Mouse (Mus musculus) MEL (cell line): ENCODE results near the gene A1bg. TPM values are rescaled to one million over a fixed set of nuclear protein-coding genes. Genes with fewer than 3 reads are reported as not detected.

ENCODE experiments used
- DNase-seq: peaks from one replicate; pipeline ENCODE4 v3.0.0; 2011; ENCODE audit warnings: low read depth, low spot score
- H3K27ac ChIP-seq: 2 replicates; pipeline ENCODE4 v1.5.1; 2012; ENCODE audit warnings: low read depth, mild to moderate bottlenecking, control low read depth, low read length, moderate library complexity; ENCODE audit not compliant: control insufficient read depth
- H3K27me3 ChIP-seq, 2 experiments: fragments of 150-350 bp in 1 of 2; sonication (generic) in 1 of 2; 2 replicates each; pipeline ENCODE4 v1.6.1; 2012; ENCODE audit warnings: low read length in 2 of 2, mild to moderate bottlenecking in 2 of 2, improper control_type of control experiment in 1 of 2, moderate library complexity in 1 of 2; ENCODE audit not compliant: insufficient read depth in 2 of 2, control insufficient read depth in 1 of 2
- H3K36me3 ChIP-seq, 2 experiments: 2 replicates each; pipeline ENCODE4 v1.6.1; 2012 to 2014; ENCODE audit warnings: low read length in 2 of 2, improper control_type of control experiment in 1 of 2, inconsistent platforms in 1 of 2, mild to moderate bottlenecking in 1 of 2; ENCODE audit not compliant: insufficient read depth in 2 of 2, control insufficient read depth in 1 of 2
- H3K4me1 ChIP-seq, 2 experiments: fragments of 150-350 bp in 1 of 2; sonication (generic) in 1 of 2; 2 replicates each; pipeline ENCODE4 v1.6.1; 2012; ENCODE audit warnings: low read length in 2 of 2, improper control_type of control experiment in 1 of 2, mild to moderate bottlenecking in 1 of 2; ENCODE audit not compliant: insufficient read depth in 2 of 2, control insufficient read depth in 1 of 2
- H3K4me3 ChIP-seq, 2 experiments: fragments of 150-350 bp in 1 of 2; sonication (generic) in 1 of 2; 2 replicates each; pipeline ENCODE4 v1.5.1; 2012; ENCODE audit warnings: low read depth in 2 of 2, low read length in 2 of 2, mild to moderate bottlenecking in 2 of 2, moderate library complexity in 2 of 2, control low read depth in 1 of 2, improper control_type of control experiment in 1 of 2; ENCODE audit not compliant: control insufficient read depth in 1 of 2, insufficient read depth in 1 of 2
- H3K79me2 ChIP-seq: 2 replicates; pipeline ENCODE4 v1.6.1; 2012; ENCODE audit warnings: mild to moderate bottlenecking, low read length, moderate library complexity; ENCODE audit not compliant: control insufficient read depth, poor library complexity, insufficient read depth
- H3K9ac ChIP-seq: 2 replicates; pipeline ENCODE4 v1.6.1; 2012; ENCODE audit warnings: low read depth, mild to moderate bottlenecking, control low read depth, low read length, moderate library complexity; ENCODE audit not compliant: control insufficient read depth, poor library complexity, severe bottlenecking
- H3K9me3 ChIP-seq: fragments of 150-350 bp; sonication (generic); replicated peaks from 2 replicates; pipeline ENCODE4 v1.6.1; 2012; ENCODE audit warnings: mild to moderate bottlenecking, low read length, improper control_type of control experiment, moderate library complexity; ENCODE audit not compliant: insufficient read depth
- BHLHE40 ChIP-seq: IDR thresholded peaks from 2 replicates; pipeline ENCODE4 v1.6.1; 2012; ENCODE audit warnings: low read depth, mild to moderate bottlenecking, inconsistent platforms, low read length, improper control_type of control experiment, borderline replicate concordance
- CHD1 ChIP-seq: IDR thresholded peaks from 2 replicates; pipeline ENCODE4 v1.6.1; 2012; ENCODE audit warnings: low read depth, mild to moderate bottlenecking, inconsistent platforms, low read length, improper control_type of control experiment
- CHD2 ChIP-seq: IDR thresholded peaks from 2 replicates; pipeline ENCODE4 v1.6.1; 2011; ENCODE audit warnings: low read length, improper control_type of control experiment
- CTCF ChIP-seq, 3 experiments: IDR thresholded peaks in 2 of 3; conservative IDR thresholded peaks in 1 of 3; 2 replicates each; pipeline ENCODE4 v1.5.1; 2011 to 2012; ENCODE audit warnings: low read length in 3 of 3, low read depth in 2 of 3, mild to moderate bottlenecking in 2 of 3, improper control_type of control experiment in 1 of 3, inconsistent platforms in 1 of 3, mixed read lengths in 1 of 3, moderate library complexity in 1 of 3; ENCODE audit not compliant: control insufficient read depth in 1 of 3, insufficient read depth in 1 of 3, poor library complexity in 1 of 3, severe bottlenecking in 1 of 3
- E2F4 ChIP-seq: IDR thresholded peaks from 2 replicates; pipeline ENCODE4 v1.6.1; 2011; ENCODE audit warnings: low read depth, low read length, improper control_type of control experiment, borderline replicate concordance
- EP300 ChIP-seq, 2 experiments: IDR thresholded peaks; 2 replicates each; pipeline ENCODE4 v1.6.1; 2011; ENCODE audit warnings: improper control_type of control experiment in 2 of 2, low read length in 2 of 2, low read depth in 1 of 2, mild to moderate bottlenecking in 1 of 2
- GABPA ChIP-seq: IDR thresholded peaks from 2 replicates; pipeline ENCODE4 v1.6.1; 2012; ENCODE audit warnings: low read depth, mild to moderate bottlenecking, inconsistent platforms, low read length, improper control_type of control experiment, moderate library complexity
- MAFK ChIP-seq: IDR thresholded peaks from 2 replicates; pipeline ENCODE4 v1.6.1; 2011; ENCODE audit warnings: low read depth, mild to moderate bottlenecking, low read length, improper control_type of control experiment, borderline replicate concordance
- MAZ ChIP-seq: IDR thresholded peaks from 2 replicates; pipeline ENCODE4 v1.6.1; 2012; ENCODE audit warnings: low read depth, mild to moderate bottlenecking, inconsistent platforms, low read length, improper control_type of control experiment
- MYB ChIP-seq: IDR thresholded peaks from 2 replicates; pipeline ENCODE4 v1.6.1; 2011; ENCODE audit warnings: mild to moderate bottlenecking, low read depth, low read length, improper control_type of control experiment
- MYC ChIP-seq: IDR thresholded peaks from 2 replicates; pipeline ENCODE4 v1.6.1; 2011; ENCODE audit warnings: low read depth, mild to moderate bottlenecking, low read length, improper control_type of control experiment, moderate library complexity
- NELFE ChIP-seq: IDR thresholded peaks from 2 replicates; pipeline ENCODE4 v1.6.1; 2011; ENCODE audit warnings: low read depth, low read length, improper control_type of control experiment
- NRF1 ChIP-seq: IDR thresholded peaks from 2 replicates; pipeline ENCODE4 v1.6.1; 2014; ENCODE audit warnings: low read depth, mild to moderate bottlenecking, inconsistent platforms, low read length, improper control_type of control experiment, moderate library complexity; ENCODE audit not compliant: poor library complexity, insufficient read depth, severe bottlenecking
- POLR2A ChIP-seq, 2 experiments: IDR thresholded peaks; 2 replicates each; pipeline ENCODE4 v1.6.1; 2011 to 2012; ENCODE audit warnings: low read length in 2 of 2, mild to moderate bottlenecking in 2 of 2, control low read depth in 1 of 2, improper control_type of control experiment in 1 of 2, low read depth in 1 of 2, moderate library complexity in 1 of 2; ENCODE audit not compliant: control insufficient read depth in 1 of 2, insufficient read depth in 1 of 2, poor library complexity in 1 of 2
- POLR2AphosphoS2 ChIP-seq: IDR thresholded peaks from 2 replicates; pipeline ENCODE4 v1.6.1; 2011; ENCODE audit warnings: low read length, improper control_type of control experiment
- POLR2AphosphoS5 ChIP-seq: IDR thresholded peaks from 2 replicates; pipeline ENCODE4 v1.6.1; 2012; ENCODE audit warnings: low read depth, borderline replicate concordance, mild to moderate bottlenecking, inconsistent platforms, low read length, moderate library complexity, mixed read lengths
- RAD21 ChIP-seq: IDR thresholded peaks from 2 replicates; pipeline ENCODE4 v1.6.1; 2011; ENCODE audit warnings: mild to moderate bottlenecking, low read depth, low read length, improper control_type of control experiment
- RCOR1 ChIP-seq: IDR thresholded peaks from 2 replicates; pipeline ENCODE4 v1.6.1; 2012; ENCODE audit warnings: low read depth, mild to moderate bottlenecking, inconsistent platforms, low read length, improper control_type of control experiment
- SIN3A ChIP-seq: IDR thresholded peaks from 2 replicates; pipeline ENCODE4 v1.6.1; 2012; ENCODE audit warnings: low read length, improper control_type of control experiment, inconsistent platforms
- SMC3 ChIP-seq: IDR thresholded peaks from 2 replicates; pipeline ENCODE4 v1.6.1; 2011; ENCODE audit warnings: low read depth, low read length, improper control_type of control experiment
- TCF12 ChIP-seq: IDR thresholded peaks from 2 replicates; pipeline ENCODE4 v1.6.1; 2014; ENCODE audit warnings: low read depth, mild to moderate bottlenecking, inconsistent platforms, low read length, improper control_type of control experiment, moderate library complexity
- USF1 ChIP-seq: IDR thresholded peaks from 2 replicates; pipeline ENCODE4 v1.6.1; 2014; ENCODE audit warnings: low read depth, mild to moderate bottlenecking, inconsistent platforms, low read length, improper control_type of control experiment, moderate library complexity
- ZKSCAN1 ChIP-seq: IDR thresholded peaks from 2 replicates; pipeline ENCODE4 v1.6.1; 2012; ENCODE audit warnings: low read depth, mild to moderate bottlenecking, inconsistent platforms, low read length, improper control_type of control experiment, moderate library complexity
- ZMIZ1 ChIP-seq: IDR thresholded peaks from 2 replicates; pipeline ENCODE4 v1.6.1; 2012; ENCODE audit warnings: low read depth, mild to moderate bottlenecking, inconsistent platforms, low read length, improper control_type of control experiment, moderate library complexity
- ZNF384 ChIP-seq: IDR thresholded peaks from 2 replicates; pipeline ENCODE4 v1.6.1; 2012; ENCODE audit warnings: low read depth, mild to moderate bottlenecking, inconsistent platforms, low read length, improper control_type of control experiment
- polyA plus RNA-seq, 2 experiments: library from polyadenylated mRNA; stranded (reverse) in 1 of 2; unstranded in 1 of 2; fragments of >175 nt in 1 of 2; fragments of >200 nt in 1 of 2; gene quantifications; 2 replicates each; pipeline versions ENCODE4 v1.2.1 to v1.2.4; 2012; ENCODE audit warnings: low replicate concordance in 2 of 2, low read depth in 1 of 2; ENCODE audit not compliant: insufficient read length in 2 of 2, insufficient read depth in 1 of 2, missing spikeins in 1 of 2
- total RNA-seq: library from RNA; depleted of rRNA; stranded (reverse); fragments of 300-350 nt; gene quantifications from 2 replicates; pipeline ENCODE4 v1.2.3, GENCODE M21; 2012

Gene A1bg
- total and polyA plus RNA-seq, 3 experiments, result not detected

DNA sequence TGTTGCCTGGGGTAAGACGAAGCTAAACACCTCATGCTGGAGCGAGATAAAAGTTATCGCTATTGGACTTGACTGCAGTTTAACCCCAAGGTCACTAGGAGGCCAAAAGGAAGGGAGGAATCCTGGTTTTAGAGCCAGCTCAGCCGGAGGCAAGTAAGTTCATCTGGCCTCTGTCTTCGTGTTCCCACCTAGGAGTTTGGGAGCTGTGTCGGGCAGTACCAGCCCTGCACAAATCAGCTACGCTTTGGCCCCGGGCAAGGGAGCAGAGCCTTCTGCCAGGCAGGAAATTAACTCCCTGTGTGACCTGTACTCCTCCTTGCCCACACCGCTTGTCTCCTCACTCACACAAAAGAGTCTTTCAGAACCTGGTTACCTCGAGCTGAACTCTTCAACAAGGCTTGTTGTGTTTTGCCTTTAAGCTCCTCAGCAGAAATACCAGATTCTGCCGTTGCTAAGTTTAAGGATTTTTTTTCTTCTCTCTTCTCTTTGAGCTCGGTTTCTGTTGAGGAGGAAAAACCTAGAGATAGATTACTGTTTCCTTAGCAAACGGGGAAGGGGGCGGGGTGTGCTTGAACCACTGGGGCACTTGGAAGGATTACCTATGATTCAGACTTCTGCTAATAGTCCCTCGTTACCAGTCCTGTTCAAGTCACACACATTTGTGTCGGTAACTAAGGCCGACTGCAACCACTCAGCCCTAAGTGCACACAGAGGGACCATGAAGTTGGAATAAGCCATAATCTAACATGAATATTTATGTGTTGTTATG, 69.4 kb downstream of the A1bg start, which contains the start of gene Fam84b:
TSS of gene Fam84b (minus strand) at position 548 of the 769 bp plus-strand sequence.
- H3K36me3 ChIP-seq, result no peaks in the 10 kb centered on the region
- no peak within 1 kb of the TSS for H3K4me3 ChIP-seq
- H3K4me1 ChIP-seq, result no peaks in the 10 kb centered on the region
- TF ChIP-seq MYC (no peak), NRF1 (no peak), TCF12 (no peak), BHLHE40 (no peak), SIN3A (no peak), POLR2AphosphoS5 (no peak), ZKSCAN1 (no peak), CTCF (IDR thresholded peaks at IDR 0.05 in 2 of 3, conservative IDR thresholded peaks at IDR 0.05 in 1 of 3; ENCODE audit: control insufficient read depth in 1 of 3, insufficient read depth in 1 of 3, low read depth in 2 of 3, low read length in 3 of 3, poor library complexity in 1 of 3, severe bottlenecking in 1 of 3) (no peak), MAZ (no peak), E2F4 (no peak), ZNF384 (no peak), POLR2A (IDR thresholded peaks at IDR 0.05; ENCODE audit: control insufficient read depth in 1 of 2, insufficient read depth in 1 of 2, low read depth in 1 of 2, low read length in 2 of 2, poor library complexity in 1 of 2) (no peak), EP300 (IDR thresholded peaks at IDR 0.05; ENCODE audit: low read depth in 1 of 2, low read length in 2 of 2) (no peak), GABPA (no peak), RAD21 (no peak), USF1 (no peak), MYB (no peak), NELFE (no peak)
- H3K79me2 ChIP-seq, result no peaks in the 10 kb centered on the region
- no peaks in the 10 kb centered on the region for H3K27me3 ChIP-seq
- no peak for DNase-seq
- no peak within 1 kb of the TSS for H3K27ac ChIP-seq
- H3K9ac ChIP-seq, result no peak within 1 kb of the TSS
- no peaks in the 10 kb centered on the region for H3K9me3 ChIP-seq

DNA sequence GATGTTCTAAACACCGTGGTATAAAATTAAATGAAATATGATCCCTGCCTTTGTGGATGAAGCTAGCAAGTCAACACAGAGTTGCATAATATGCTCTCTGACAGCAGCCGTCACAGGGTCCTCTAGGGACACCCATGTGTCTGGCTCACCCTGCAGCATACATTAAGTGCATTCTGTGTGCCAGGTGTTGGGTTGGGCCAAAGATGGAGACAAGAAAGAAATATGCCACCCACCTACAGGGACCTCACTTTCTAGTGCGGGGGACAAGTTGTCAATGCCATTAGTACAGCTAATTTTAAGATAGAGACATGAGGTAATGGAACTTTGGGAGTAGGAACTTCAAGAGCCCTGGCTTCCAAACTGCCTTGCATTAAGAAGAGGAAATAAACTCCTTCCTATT, 74.2 kb downstream of the A1bg start:
- TF ChIP-seq CHD1 (no peak), RCOR1 (no peak), SMC3 (no peak), ZMIZ1 (no peak), CHD2 (no peak), MAFK (no peak), POLR2AphosphoS2 (no peak)
- H3K27me3 ChIP-seq, result no peaks in the 10 kb centered on the region
- no peak overlapping the region for H3K9ac ChIP-seq
- no peaks in the 10 kb centered on the region for H3K36me3 ChIP-seq
- H3K4me1 ChIP-seq, result no peaks in the 10 kb centered on the region
- no peak overlapping the region for H3K4me3 ChIP-seq
- no peak overlapping the region for H3K27ac ChIP-seq
- H3K79me2 ChIP-seq, result no peaks in the 10 kb centered on the region
- DNase-seq, result no peak
- H3K9me3 ChIP-seq, result no peaks in the 10 kb centered on the region
